Mouse (Mus musculus) embryonic facial prominence, embryonic 14.5 days (tissue): Measurements from ENCODE around the gene Trnp1. TPM values are rescaled to one million over a fixed set of nuclear protein-coding genes. Genes with fewer than 3 reads are reported as not detected.

Experiments
- ATAC-seq: fragments of 200-750 bp; cut with Nextera tagmentation; 2 replicates; pipeline ENCODE4 v1.8.0; 2017; ENCODE audit warnings: low read depth, moderate number of reproducible peaks, moderate TSS enrichment
- DNase-seq: peaks from one replicate; pipeline ENCODE4 v3.0.0-alpha.2; 2015; ENCODE audit warnings: low spot score
- H3K27ac ChIP-seq: fragments of 300-500 bp; sonication (generic); replicated peaks from 2 replicates; pipeline ENCODE4 v1.5.1; 2014; ENCODE audit warnings: low read depth, mild to moderate bottlenecking, low read length, moderate library complexity
- H3K27me3 ChIP-seq: fragments of 300-500 bp; sonication (generic); replicated peaks from 2 replicates; pipeline ENCODE4 v1.6.1; 2014; ENCODE audit warnings: low read length; ENCODE audit not compliant: control insufficient read depth, insufficient read depth
- H3K36me3 ChIP-seq: fragments of 300-500 bp; sonication (generic); 2 replicates; pipeline ENCODE4 v1.6.1; 2014; ENCODE audit warnings: low read length, mixed read lengths; ENCODE audit not compliant: control insufficient read depth, insufficient read depth
- H3K4me1 ChIP-seq: fragments of 300-500 bp; sonication (generic); 2 replicates; pipeline ENCODE4 v1.6.1; 2014; ENCODE audit warnings: antibody characterized with exemption, low read length; ENCODE audit not compliant: control insufficient read depth, insufficient read depth
- H3K4me2 ChIP-seq: fragments of 300-500 bp; sonication (generic); 2 replicates; pipeline ENCODE4 v1.6.1; 2014; ENCODE audit warnings: low read depth, mild to moderate bottlenecking, low read length, moderate library complexity, mixed read lengths
- H3K4me3 ChIP-seq: fragments of 300-500 bp; sonication (generic); 2 replicates; pipeline ENCODE4 v1.5.1; 2014; ENCODE audit warnings: low read depth, mild to moderate bottlenecking, low read length
- H3K9ac ChIP-seq: fragments of 300-500 bp; sonication (generic); 2 replicates; pipeline ENCODE4 v1.6.1; 2014; ENCODE audit warnings: low read depth, mild to moderate bottlenecking, low read length, moderate library complexity, mixed read lengths
- H3K9me3 ChIP-seq: fragments of 300-500 bp; sonication (generic); 2 replicates; pipeline ENCODE4 v1.6.1; 2016; ENCODE audit warnings: low read length; ENCODE audit not compliant: control insufficient read depth
- WGBS: fragments of 180-500 bp; shearing (Covaris S2); extraction: QIAGEN DNeasy Blood & Tissue Kit; methylation state at CpG from one replicate; pipeline ENCODE4 v1.1.7; 2014; 5-methylcytosine and 5-hydroxymethylcytosine counted together
- polyA plus RNA-seq: library from polyadenylated mRNA; unstranded; fragments of >200 nt; fragmentation: Nextera tagmentation; extraction: Ambion mirVana; gene quantifications from 2 replicates; pipeline ENCODE4 v1.2.1, GENCODE M21; 2014

The Trnp1 gene
- polyA plus RNA-seq, 1 experiment from 2014 or later, result 9.0 TPM

DNA sequence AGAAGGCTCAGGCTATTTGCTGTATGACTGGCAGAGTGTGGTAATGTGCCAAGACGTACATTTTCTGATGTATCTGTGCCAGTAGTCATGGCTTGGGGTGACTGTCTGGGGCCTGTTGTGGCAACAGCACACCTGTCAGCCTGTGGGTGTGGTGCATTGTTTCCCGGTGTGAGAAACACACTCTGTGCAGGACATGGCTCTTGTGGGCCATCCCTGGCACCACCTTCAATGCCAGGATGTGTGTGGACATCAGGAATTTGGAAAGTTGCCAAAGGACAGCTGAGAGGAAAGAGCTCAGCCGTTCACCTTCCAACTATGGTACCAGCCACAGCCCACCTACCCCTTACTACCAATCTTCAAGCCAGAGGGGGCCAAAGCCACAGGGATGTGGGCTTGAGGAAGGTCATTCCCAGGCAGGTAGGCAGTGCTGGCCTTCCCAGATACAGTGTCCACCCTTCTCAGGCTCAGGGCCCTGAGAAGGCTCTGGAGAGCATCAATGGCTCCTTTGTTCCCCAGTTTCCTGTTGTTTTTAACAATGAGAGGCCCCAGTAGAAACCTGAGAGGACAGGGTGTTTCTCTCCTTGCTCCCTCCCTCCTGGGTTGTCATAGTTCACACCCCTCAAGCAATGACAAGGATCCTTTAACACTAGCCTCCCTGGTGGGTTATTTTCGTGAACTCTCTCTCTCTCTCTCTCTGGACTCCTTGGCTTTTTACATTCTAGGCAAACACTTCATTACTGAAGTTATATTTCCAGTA is 8.7 kb downstream of the Trnp1 start:
- ATAC-seq, result peak; percentile 41; the same call in 1 of the 2 replicates

DNA sequence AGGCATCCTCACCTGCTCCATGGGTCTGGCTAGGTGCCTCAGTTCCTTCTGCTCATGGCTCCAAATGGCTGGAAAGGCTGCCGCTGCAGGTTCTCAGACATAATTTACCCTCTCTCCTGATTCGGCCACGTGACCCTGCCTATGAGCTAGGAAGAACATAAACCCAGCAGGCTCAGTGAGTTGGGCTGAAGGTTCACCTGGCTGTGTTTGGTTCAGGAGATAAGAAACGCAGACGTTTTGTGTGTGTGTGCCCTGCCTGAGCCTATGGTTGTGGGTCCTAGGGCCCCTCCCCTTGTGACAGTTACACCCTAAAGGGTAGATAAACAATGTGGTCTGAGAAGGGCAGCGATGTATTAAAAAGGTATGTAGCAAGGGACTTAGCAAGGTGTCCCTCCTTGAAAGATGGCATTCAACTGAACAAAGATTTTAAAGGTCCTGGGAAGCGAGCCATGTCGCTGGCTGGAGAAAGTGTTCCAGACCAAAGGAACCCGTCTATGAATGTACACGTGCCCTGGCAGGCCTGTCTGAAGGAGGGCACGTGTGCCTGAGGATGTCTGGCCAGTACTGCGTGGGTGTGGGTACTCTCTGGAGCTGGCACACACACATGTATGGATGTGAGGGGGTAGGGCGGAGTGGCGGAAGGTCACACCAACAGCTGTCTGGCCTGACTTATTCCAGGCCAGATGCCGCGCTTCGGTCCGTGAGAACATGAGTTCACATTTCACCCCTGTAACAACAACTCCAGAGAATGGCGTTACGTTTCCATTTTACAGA is 9.5 kb downstream of the Trnp1 start:
- Histone ChIP-seq H3K27ac (peak overlapping the region; percentile 40; the same call in 1 of the 2 replicates), H3K9me3 (no peaks in the 10 kb centered on the region), H3K27me3 (peaks cover 7% of the 10 kb centered on the region; the same call in 1 of the 2 replicates), H3K4me3 (no peak overlapping the region), H3K36me3 (no peaks in the 10 kb centered on the region), H3K4me2 (no peak overlapping the region), H3K9ac (no peak overlapping the region), H3K4me1 (peaks cover 12% of the 10 kb centered on the region)
- DNase-seq (no peak), ATAC-seq (no peak)
- WGBS, result 78% methylated on average over 20 of the region's 20 CpGs

More for the DNA sequence above, 8.7 kb downstream of the Trnp1 start:
- Histone ChIP-seq H3K4me1 (peaks cover 4% of the 10 kb centered on the region), H3K27me3 (peaks cover 4% of the 10 kb centered on the region), H3K9me3 (no peaks in the 10 kb centered on the region), H3K36me3 (no peaks in the 10 kb centered on the region), H3K4me3 (no peak overlapping the region), H3K9ac (no peak overlapping the region), H3K27ac (peak overlapping the region; percentile 40), H3K4me2 (no peak overlapping the region)
- peak; percentile 67 for DNase-seq
- WGBS, result 55% methylated on average over 4 of the region's 4 CpGs

DNA sequence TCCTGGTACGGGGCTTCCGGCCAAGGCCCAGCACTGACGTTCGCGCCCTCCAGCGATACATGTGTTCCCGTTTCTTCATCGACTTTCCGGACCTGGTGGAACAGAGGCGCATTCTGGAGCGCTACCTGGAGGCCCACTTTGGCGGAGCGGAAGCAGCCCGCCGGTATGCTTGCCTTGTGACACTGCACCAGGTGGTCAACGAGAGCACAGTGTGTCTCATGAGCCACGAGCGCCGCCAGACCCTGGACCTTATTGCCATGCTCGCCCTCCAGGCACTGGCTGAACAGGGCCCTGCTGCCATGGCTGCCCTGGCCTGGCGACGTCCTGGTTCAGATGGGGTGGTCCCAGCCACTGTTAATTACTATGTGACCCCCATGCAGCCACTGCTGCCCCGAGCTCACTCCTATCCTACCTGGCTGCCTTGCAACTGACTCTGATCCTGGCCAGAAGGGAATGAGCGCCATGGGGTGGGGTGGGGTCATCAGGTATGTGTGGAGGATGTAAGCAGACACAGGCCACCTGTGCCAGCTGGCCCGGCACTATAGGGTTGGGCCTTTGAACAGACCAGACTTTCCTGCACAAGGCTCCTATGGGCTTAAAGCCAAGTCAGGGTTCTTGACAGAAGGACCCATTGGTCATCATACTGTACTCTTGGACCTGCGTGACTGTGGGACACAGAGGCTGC is 11.5 kb downstream of the Trnp1 start:
- no peak overlapping the region for H3K4me2 ChIP-seq
- no peak overlapping the region for H3K27ac ChIP-seq
- 0 out of 2 replicates have a peak, but pooled peaks cover 3% of the 10 kb centered on the region for H3K27me3 ChIP-seq
- ATAC-seq, result no peak
- H3K9ac ChIP-seq, result no peak overlapping the region
- peaks cover 13% of the 10 kb centered on the region for H3K4me1 ChIP-seq
- DNase-seq, result no peak
- 90% methylated on average over 26 of the region's 26 CpGs for whole genome bisulfite sequencing
- H3K9me3 ChIP-seq, result no peaks in the 10 kb centered on the region
- no peak overlapping the region for H3K4me3 ChIP-seq
- no peaks in the 10 kb centered on the region for H3K36me3 ChIP-seq

DNA sequence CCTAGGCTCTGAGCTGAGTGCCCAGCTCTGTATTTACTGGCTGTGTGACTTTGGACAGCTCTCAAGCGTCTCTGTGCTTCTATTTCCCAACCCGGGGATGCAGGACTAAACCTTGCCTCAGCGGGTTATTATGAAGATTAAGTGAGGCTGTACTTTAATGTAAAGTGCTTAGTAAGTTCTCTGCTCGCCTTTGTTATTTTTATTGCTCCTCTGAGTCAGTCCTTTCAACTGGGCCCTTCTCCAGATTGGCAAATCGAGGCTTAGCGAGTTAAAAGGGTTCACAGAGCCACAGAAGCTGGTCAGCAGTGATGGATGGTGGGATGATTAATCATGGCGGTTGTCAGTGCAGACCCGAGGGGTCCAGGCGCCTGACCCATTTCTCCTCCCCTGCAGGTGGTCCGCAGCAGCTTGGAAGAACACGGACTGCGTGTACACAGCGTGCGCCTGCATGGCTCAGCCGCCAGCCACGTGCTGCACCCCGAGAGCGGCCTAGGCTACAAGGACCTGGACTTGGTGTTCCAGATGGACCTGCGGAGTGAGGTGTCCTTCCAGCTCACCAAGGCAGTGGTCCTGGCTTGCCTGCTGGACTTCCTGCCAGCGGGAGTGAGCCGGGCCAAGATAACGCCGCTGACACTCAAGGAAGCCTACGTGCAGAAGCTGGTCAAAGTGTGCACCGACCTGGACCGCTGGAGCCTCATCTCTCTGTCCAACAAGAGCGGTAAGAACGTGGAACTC is 12.5 kb downstream of the Trnp1 start:
- no peaks in the 10 kb centered on the region for H3K36me3 ChIP-seq
- peaks cover 7% of the 10 kb centered on the region for H3K27me3 ChIP-seq
- no peak for DNase-seq
- peaks cover 11% of the 10 kb centered on the region for H3K4me1 ChIP-seq
- no peak overlapping the region for H3K27ac ChIP-seq
- no peak overlapping the region for H3K9ac ChIP-seq
- no peak overlapping the region for H3K4me3 ChIP-seq
- no peak for ATAC-seq
- H3K4me2 ChIP-seq, result no peak overlapping the region
- no peaks in the 10 kb centered on the region for H3K9me3 ChIP-seq
- 87% methylated on average over 28 of the region's 28 CpGs for WGBS

DNA sequence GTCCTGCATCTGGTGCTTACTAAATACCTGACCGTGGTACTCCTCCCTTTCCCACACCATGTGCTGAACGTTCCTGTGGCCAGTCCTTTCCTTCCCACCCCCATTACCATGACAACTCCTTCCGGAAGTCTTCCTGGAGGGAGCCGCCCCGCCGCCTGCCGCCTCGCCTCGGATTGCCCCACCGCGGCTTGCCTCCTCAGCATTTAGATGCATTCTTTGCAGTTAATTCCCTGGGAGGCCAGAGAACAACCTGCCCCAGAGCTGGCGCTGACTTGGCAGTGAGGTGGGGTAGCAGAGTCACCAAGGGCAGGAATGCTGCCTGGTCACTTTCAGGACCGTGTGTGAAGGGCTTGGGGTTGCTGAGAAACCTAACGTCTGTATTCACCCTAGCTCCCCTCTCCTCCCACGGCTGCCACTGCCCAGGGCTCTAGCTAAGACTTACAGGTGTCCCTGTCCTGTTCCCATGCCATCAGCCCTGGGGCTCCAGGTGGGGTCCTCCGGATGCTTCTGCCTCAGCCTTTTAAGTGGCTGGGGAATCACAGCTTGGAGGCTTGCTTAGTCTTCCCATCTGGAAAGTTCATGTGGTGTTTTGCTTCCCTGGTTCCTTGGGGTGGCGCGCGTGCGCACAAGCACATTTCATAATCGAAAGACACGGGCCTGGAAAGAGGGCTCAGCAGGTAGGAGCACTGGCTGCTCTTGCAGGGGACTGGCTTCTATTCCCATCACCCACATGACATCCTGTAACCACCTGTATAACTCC is 13.9 kb downstream of the Trnp1 start:
- Histone ChIP-seq H3K27me3 (peaks cover 16% of the 10 kb centered on the region), H3K27ac (no peak overlapping the region), H3K36me3 (no peaks in the 10 kb centered on the region), H3K4me3 (no peak overlapping the region), H3K9me3 (no peaks in the 10 kb centered on the region), H3K4me2 (peak overlapping the region; percentile 41), H3K4me1 (peaks cover 15% of the 10 kb centered on the region), H3K9ac (0 out of 2 replicates have a peak overlapping the region, but pooled peaks have one; percentile 37)
- ATAC-seq (no peak), DNase-seq (peak; percentile 70)
- 8% methylated on average over 22 of the region's 22 CpGs for WGBS

DNA sequence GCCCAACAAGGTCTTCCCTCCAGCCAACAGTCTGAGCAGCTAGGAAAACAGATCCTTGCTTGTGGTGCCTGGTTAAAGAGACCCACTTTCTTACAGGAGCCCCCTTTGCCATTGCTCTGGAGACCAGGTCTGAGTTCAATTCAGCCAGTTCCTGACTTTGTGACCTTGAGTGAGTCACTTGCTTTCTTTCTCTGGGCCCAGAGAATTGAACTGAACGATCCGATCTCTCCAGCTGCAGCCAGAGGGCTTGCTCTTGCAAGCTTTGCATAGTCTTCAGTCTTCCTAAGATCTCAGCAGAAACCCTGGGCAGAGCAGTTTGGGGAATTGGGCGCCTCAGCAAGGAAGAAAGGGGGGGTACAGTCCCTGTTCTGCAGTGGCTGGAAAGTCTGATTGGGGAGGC is 15.9 kb downstream of the Trnp1 start:
- Histone ChIP-seq H3K27ac (no peak overlapping the region), H3K4me3 (no peak overlapping the region), H3K4me1 (peaks cover 15% of the 10 kb centered on the region), H3K4me2 (no peak overlapping the region), H3K36me3 (no peaks in the 10 kb centered on the region), H3K27me3 (peaks cover 16% of the 10 kb centered on the region), H3K9ac (no peak overlapping the region), H3K9me3 (no peaks in the 10 kb centered on the region)
- WGBS, result 76% methylated on average over 3 of the region's 3 CpGs
- DNase-seq, result no peak
- ATAC-seq, result no peak

DNA sequence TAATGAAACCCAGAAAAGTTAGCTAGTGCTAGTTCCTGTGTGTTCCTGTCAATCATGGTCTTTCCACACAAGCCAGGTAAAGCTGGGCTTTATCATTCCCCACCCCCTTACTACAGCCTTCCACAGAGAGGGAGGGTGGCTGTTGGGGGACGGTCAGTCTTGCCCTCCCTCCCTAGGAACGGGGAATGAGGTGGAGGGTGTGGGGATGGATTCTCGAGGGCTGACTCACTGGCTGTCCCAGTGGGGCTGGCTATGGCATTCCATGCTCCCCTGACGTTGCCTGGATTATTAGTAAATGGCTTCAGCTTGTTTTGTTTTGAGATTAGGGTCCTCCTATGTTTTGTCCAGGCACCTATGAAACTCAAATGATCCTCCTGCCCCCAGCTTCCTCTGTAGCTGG is 16.9 kb downstream of the Trnp1 start:
- H3K4me2 ChIP-seq, result no peak overlapping the region
- H3K36me3 ChIP-seq, result no peaks in the 10 kb centered on the region
- H3K27ac ChIP-seq, result no peak overlapping the region
- ATAC-seq (no peak), DNase-seq (no peak)
- peaks cover 15% of the 10 kb centered on the region for H3K4me1 ChIP-seq
- peaks cover 16% of the 10 kb centered on the region for H3K27me3 ChIP-seq
- WGBS, result 16% methylated on average over 4 of the region's 4 CpGs
- H3K9me3 ChIP-seq, result no peaks in the 10 kb centered on the region
- H3K9ac ChIP-seq, result no peak overlapping the region
- H3K4me3 ChIP-seq, result no peak overlapping the region
